Mouse (Mus musculus): ENCODE results near the gene Sav1. TPM values are rescaled to one million over a fixed set of nuclear protein-coding genes. Genes with fewer than 3 reads are reported as not detected.

Gene Sav1
- 7.7 and 8.2 TPM in 2 replicates for polyA plus RNA-seq (2016; fragmentation: Nextera tagmentation; extraction: Ambion mirVana)

GRCm38 (mm10) chr12:69986786-69987497 lies at the start of gene Sav1:
Sav1 (minus strand) TSS chr12:69987002.
- peaks cover 26% of the 10 kb centered on the region for H3K36me3 ChIP-seq
- peak within 1 kb of the TSS; percentile 93 for H3K4me3 ChIP-seq
- H3K27me3 ChIP-seq (replicated peaks) = no peaks in the 10 kb centered on the region
- H3K27ac ChIP-seq = peak within 1 kb of the TSS; percentile 94
- peak within 1 kb of the TSS; percentile 93 for H3K9ac ChIP-seq
- ATAC-seq = peak; percentile 94
- peak within 1 kb of the TSS; percentile 84 for H3K4me2 ChIP-seq
- WGBS (ENCODE audit: insufficient replicate concordance) = under 1% methylated on average over 98 of the region's 102 CpGs
- no peaks in the 10 kb centered on the region for H3K9me3 ChIP-seq (replicated peaks)
- H3K4me1 ChIP-seq = peaks cover 31% of the 10 kb centered on the region

GRCm38 (mm10) chr12:70026233-70026632 lies 39.4 kb upstream of the Sav1 start:
- Histone ChIP-seq H3K4me2 (no peak overlapping the region), H3K9ac (no peak overlapping the region), H3K9me3 (replicated peaks) (no peaks in the 10 kb centered on the region), H3K27ac (no peak overlapping the region), H3K4me1 (no peaks in the 10 kb centered on the region), H3K36me3 (peaks cover 36% of the 10 kb centered on the region), H3K27me3 (replicated peaks) (no peaks in the 10 kb centered on the region), H3K4me3 (no peak overlapping the region)
- no peak for ATAC-seq

- H3K4me1 ChIP-seq = no peaks in the 10 kb centered on the region
- H3K9ac ChIP-seq = no peak overlapping the region
- whole genome bisulfite sequencing (ENCODE audit: insufficient replicate concordance) = 85% methylated on average over 6 of the region's 6 CpGs
- H3K36me3 ChIP-seq = peaks cover 38% of the 10 kb centered on the region
- no peaks in the 10 kb centered on the region for H3K27me3 ChIP-seq (replicated peaks)
- ATAC-seq = no peak
- no peaks in the 10 kb centered on the region for H3K9me3 ChIP-seq (replicated peaks)
- H3K27ac ChIP-seq = no peak overlapping the region
- H3K4me2 ChIP-seq = no peak overlapping the region
- H3K4me3 ChIP-seq = no peak overlapping the region
Observed at GRCm38 (mm10) chr12:70025431-70025830, 38.6 kb upstream of the Sav1 start.

- H3K27ac ChIP-seq = no peak overlapping the region
- no peak overlapping the region for H3K9ac ChIP-seq
- 82% methylated on average over 4 of the region's 4 CpGs for WGBS (ENCODE audit: insufficient replicate concordance)
- no peak overlapping the region for H3K4me2 ChIP-seq
- H3K4me3 ChIP-seq = no peak overlapping the region
- peaks cover 38% of the 10 kb centered on the region for H3K36me3 ChIP-seq
- no peaks in the 10 kb centered on the region for H3K9me3 ChIP-seq (replicated peaks)
- ATAC-seq = no peak
- no peaks in the 10 kb centered on the region for H3K27me3 ChIP-seq (replicated peaks)
- H3K4me1 ChIP-seq = no peaks in the 10 kb centered on the region
Observed at GRCm38 (mm10) chr12:70023580-70023979, 36.8 kb upstream of the Sav1 start.

GRCm38 (mm10) chr12:70018153-70018552 lies 31.4 kb upstream of the Sav1 start:
- Histone ChIP-seq H3K4me3 (no peak overlapping the region), H3K4me2 (no peak overlapping the region), H3K9me3 (replicated peaks) (no peaks in the 10 kb centered on the region), H3K27ac (no peak overlapping the region), H3K27me3 (replicated peaks) (no peaks in the 10 kb centered on the region), H3K36me3 (peaks cover 19% of the 10 kb centered on the region; the same call in 1 of the 2 replicates), H3K9ac (no peak overlapping the region), H3K4me1 (no peaks in the 10 kb centered on the region)
- WGBS (ENCODE audit: insufficient replicate concordance) = 46% methylated on average over 4 of the region's 4 CpGs
- no peak for ATAC-seq

- 63% methylated on average over 4 of the region's 4 CpGs for WGBS (ENCODE audit: insufficient replicate concordance)
- Histone ChIP-seq H3K4me3 (no peak overlapping the region), H3K27me3 (replicated peaks) (no peaks in the 10 kb centered on the region), H3K4me1 (no peaks in the 10 kb centered on the region), H3K4me2 (no peak overlapping the region), H3K27ac (no peak overlapping the region), H3K9me3 (replicated peaks) (peaks cover 2% of the 10 kb centered on the region; the same call in 1 of the 2 replicates), H3K36me3 (peaks cover 22% of the 10 kb centered on the region), H3K9ac (no peak overlapping the region)
- ATAC-seq = no peak
Observed at GRCm38 (mm10) chr12:70015936-70016335, 29.1 kb upstream of the Sav1 start.

GRCm38 (mm10) chr12:70011681-70012080 lies 24.9 kb upstream of the Sav1 start:
- Histone ChIP-seq H3K27me3 (replicated peaks) (no peaks in the 10 kb centered on the region), H3K36me3 (peaks cover 5% of the 10 kb centered on the region; the same call in 1 of the 2 replicates), H3K9me3 (replicated peaks) (peaks cover 4% of the 10 kb centered on the region; the same call in 1 of the 2 replicates), H3K4me1 (no peaks in the 10 kb centered on the region), H3K9ac (no peak overlapping the region), H3K4me2 (no peak overlapping the region), H3K4me3 (no peak overlapping the region), H3K27ac (no peak overlapping the region)
- no peak for ATAC-seq
- 73% methylated on average over 5 of the region's 5 CpGs for WGBS (ENCODE audit: insufficient replicate concordance)

- Histone ChIP-seq H3K9ac (no peak overlapping the region), H3K27me3 (replicated peaks) (no peaks in the 10 kb centered on the region)
- no peak for ATAC-seq
Observed at GRCm38 (mm10) chr12:70010356-70010755, 23.6 kb upstream of the Sav1 start.

GRCm38 (mm10) chr12:70005103-70005502 lies 18.3 kb upstream of the Sav1 start:
- H3K4me1 ChIP-seq = no peaks in the 10 kb centered on the region
- no peak overlapping the region for H3K4me2 ChIP-seq
- no peak overlapping the region for H3K27ac ChIP-seq
- no peaks in the 10 kb centered on the region for H3K9me3 ChIP-seq (replicated peaks)
- no peak for ATAC-seq
- H3K27me3 ChIP-seq (replicated peaks) = no peaks in the 10 kb centered on the region
- H3K9ac ChIP-seq = no peak overlapping the region
- no peaks in the 10 kb centered on the region for H3K36me3 ChIP-seq
- H3K4me3 ChIP-seq = no peak overlapping the region
- WGBS (ENCODE audit: insufficient replicate concordance) = 48% methylated on average over 4 of the region's 4 CpGs

More at GRCm38 (mm10) chr12:70010356-70010755, 23.6 kb upstream of the Sav1 start:
- WGBS (ENCODE audit: insufficient replicate concordance) = 80% methylated on average over 4 of the region's 4 CpGs
- Histone ChIP-seq H3K36me3 (peaks cover 5% of the 10 kb centered on the region; the same call in 1 of the 2 replicates), H3K4me2 (no peak overlapping the region), H3K4me1 (no peaks in the 10 kb centered on the region), H3K4me3 (no peak overlapping the region), H3K27ac (no peak overlapping the region), H3K9me3 (replicated peaks) (peaks cover 4% of the 10 kb centered on the region; the same call in 1 of the 2 replicates)

- Histone ChIP-seq H3K4me1 (no peaks in the 10 kb centered on the region), H3K4me2 (no peak overlapping the region), H3K36me3 (no peaks in the 10 kb centered on the region), H3K9me3 (replicated peaks) (no peaks in the 10 kb centered on the region), H3K27me3 (replicated peaks) (no peaks in the 10 kb centered on the region), H3K9ac (no peak overlapping the region), H3K4me3 (no peak overlapping the region), H3K27ac (no peak overlapping the region)
- 60% methylated on average over 13 of the region's 13 CpGs for WGBS (ENCODE audit: insufficient replicate concordance)
- no peak for ATAC-seq
Observed at GRCm38 (mm10) chr12:69998186-69998983, 11.6 kb upstream of the Sav1 start.

- Histone ChIP-seq H3K9ac (no peak overlapping the region), H3K27ac (no peak overlapping the region), H3K36me3 (no peaks in the 10 kb centered on the region), H3K4me3 (no peak overlapping the region), H3K9me3 (replicated peaks) (no peaks in the 10 kb centered on the region), H3K4me2 (no peak overlapping the region), H3K4me1 (no peaks in the 10 kb centered on the region), H3K27me3 (replicated peaks) (no peaks in the 10 kb centered on the region)
- 72% methylated on average over 3 of the region's 3 CpGs for whole genome bisulfite sequencing (ENCODE audit: insufficient replicate concordance)
- ATAC-seq = no peak
Observed at GRCm38 (mm10) chr12:69995382-69995781, 8.6 kb upstream of the Sav1 start.

GRCm38 (mm10) chr12:69986241-69986762 lies 500 bp downstream of the Sav1 start:
- 3% methylated on average over 32 of the region's 36 CpGs for WGBS (ENCODE audit: insufficient replicate concordance)
- peak overlapping the region; percentile 93 for H3K4me3 ChIP-seq
- peak; percentile 55 for ATAC-seq
- H3K9me3 ChIP-seq (replicated peaks) = no peaks in the 10 kb centered on the region
- H3K4me2 ChIP-seq = peak overlapping the region; percentile 84
- H3K27ac ChIP-seq = peak overlapping the region; percentile 94
- H3K27me3 ChIP-seq (replicated peaks) = no peaks in the 10 kb centered on the region
- H3K9ac ChIP-seq = peak overlapping the region; percentile 93
- peaks cover 38% of the 10 kb centered on the region for H3K4me1 ChIP-seq
- peaks cover 32% of the 10 kb centered on the region for H3K36me3 ChIP-seq
